Mouse (Mus musculus): ENCODE results near the gene Ccdc60.

GRCm38 (mm10) chr5:116165203-116165888 lies 123.4 kb downstream of the Ccdc60 start:
- TF ChIP-seq POLR2A (IDR thresholded peaks at IDR 0.05; ENCODE audit: control insufficient read depth, low read depth, low read length): no peak
- TF ChIP-seq CTCF (IDR thresholded peaks at IDR 0.05; ENCODE audit: control insufficient read depth, insufficient read depth, insufficient replicate concordance, low read depth, low read length): no peak

All from testis, adult 2 months (tissue).